Mouse (Mus musculus): Measurements from ENCODE around the gene Lcat. TPM values are rescaled to one million over a fixed set of nuclear protein-coding genes. Genes with fewer than 3 reads are reported as not detected.

Gene Lcat
- 0.83 TPM in 1 of 2 replicates, not detected in the other for total RNA-seq (2015)
- total RNA-seq (2017): 0.12 TPM in 1 of 2 replicates, not detected in the other

DNA sequence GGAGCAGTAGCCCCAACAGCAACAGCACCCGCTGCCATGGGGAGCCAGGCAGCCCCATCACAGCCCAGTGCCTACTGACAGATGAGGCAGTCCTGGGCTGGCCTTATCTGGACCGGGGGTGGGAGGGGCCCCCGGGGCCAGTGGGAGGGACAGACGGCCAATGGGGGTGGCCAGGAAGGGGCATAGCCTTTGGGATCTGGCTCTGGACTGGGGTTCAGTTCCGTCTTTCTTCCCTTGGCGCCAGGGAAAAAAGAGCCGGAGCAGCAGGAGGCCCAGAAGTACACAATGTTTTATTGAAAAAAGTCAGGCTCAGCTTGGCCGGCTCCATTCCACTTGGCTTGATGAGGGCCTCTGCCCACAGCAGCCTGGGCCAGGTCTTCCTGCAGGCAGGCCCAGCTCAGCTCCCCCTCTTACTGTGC is at the start of gene Lcat:
Lcat (minus strand) TSS at position 62 of the 419 bp plus-strand sequence.
- ATAC-seq (replicated peaks; ENCODE audit: poor library complexity): no peak

DNA sequence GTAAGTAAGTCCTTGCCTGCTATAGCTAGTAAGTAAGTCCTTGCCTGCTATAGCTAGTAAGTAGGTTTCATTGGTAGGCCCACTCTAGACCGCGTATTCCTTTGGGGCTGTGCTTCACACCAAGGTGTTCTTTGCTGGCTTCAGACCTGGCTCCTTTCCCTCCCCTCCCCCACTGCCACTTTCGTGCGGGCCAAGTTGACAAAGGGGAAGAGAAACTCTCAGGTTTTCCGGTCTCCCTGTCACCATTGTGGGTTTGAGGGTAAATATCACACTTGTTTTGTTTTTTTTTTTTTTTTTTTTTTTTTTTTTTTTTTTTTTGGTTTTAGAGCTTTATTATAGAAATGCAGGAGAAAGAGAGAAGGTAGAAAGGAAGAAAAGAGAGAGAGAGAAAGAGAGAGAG is 49.3 kb upstream of the Lcat start:
- no peak for ATAC-seq (replicated peaks; ENCODE audit: poor library complexity)

DNA sequence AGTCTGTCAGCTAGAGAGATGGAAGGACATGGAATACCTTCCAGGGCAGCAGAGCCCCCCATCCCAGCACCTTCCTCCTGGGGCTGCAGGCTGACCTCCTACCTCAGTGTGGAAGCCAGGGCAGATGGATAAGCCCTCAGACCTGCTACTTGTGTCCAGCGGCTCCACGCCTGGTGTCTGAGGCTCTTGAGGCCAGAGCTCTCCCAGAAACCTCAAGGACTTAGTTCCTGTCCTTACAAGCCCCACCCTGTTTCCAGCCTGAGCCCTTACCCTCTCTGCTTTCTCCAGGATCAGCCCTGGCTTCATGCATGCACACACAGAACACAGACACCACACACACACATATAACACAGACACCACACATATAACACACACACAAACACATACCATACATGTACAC is 48.4 kb upstream of the Lcat start:
- ATAC-seq (replicated peaks; ENCODE audit: poor library complexity): no peak

DNA sequence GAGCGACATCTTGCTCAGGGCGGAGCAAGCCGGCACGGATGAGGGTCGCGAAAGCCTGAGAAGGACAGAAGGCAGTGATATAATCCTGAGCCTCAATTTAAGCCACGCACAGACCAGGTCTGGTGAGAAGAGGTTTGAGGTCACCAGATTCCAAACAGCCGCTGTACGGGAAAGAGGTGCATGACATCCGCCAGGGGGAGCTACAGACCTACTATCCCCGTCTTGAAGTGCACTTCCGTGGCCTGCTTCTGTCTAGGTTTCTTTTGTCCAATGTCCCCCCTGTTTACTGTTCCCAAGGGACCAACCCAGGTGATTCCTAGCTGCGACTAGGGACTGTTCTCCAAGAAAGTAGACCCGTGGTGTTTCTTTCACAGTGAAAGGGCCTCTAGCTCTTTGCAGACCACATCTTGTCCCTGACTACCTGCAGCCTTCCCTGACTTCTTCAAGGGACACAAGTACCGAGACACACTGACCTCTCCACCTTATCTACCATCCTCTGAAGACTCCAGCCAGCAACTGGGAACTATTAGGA is 47.7 kb upstream of the Lcat start, which contains the start of gene Dus2:
Dus2 (plus strand) TSS at position 482 of the 532 bp plus-strand sequence.
- peak; percentile 98 for ATAC-seq (replicated peaks; ENCODE audit: poor library complexity)

DNA sequence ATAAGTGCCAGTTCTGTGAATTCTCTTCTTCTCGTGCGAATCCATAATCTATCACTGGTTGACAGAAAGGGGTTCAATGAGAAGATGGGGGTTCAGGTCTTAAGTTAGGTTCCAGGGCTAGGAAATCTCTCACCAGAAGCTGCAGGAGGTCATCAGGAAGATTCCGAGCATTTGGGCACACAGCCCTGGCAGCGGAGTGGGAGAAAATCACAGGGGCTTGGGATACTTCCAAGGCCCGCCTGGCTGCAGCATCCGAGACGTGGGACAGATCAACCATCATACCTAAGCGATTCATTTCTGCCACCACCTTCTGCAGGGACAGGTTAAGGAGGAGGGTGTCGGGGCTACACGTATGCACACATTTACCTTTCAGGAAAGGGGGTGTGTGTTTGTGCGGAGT is 45.4 kb upstream of the Lcat start:
- ATAC-seq (replicated peaks; ENCODE audit: poor library complexity): no peak

DNA sequence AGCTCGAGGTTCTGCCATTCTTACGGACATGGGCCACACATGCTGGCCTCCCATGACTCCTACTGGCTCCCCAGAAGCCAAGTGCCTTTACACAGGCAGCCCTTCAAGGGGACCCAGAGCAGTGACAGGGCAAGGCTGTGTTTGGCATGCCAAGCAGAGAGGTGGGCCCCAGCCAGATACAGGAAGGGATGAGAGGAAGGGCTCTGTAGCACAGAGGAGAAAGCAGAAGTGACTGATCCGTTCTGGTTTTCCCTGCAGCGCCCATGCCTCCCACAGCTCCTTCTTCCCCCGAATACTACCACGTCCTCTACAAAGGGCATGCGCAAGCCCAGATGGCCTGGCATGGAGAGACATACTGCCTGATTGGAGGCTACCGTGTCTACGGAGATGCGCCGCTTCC is 40.2 kb upstream of the Lcat start:
- ATAC-seq (replicated peaks; ENCODE audit: poor library complexity): peak; percentile 93

DNA sequence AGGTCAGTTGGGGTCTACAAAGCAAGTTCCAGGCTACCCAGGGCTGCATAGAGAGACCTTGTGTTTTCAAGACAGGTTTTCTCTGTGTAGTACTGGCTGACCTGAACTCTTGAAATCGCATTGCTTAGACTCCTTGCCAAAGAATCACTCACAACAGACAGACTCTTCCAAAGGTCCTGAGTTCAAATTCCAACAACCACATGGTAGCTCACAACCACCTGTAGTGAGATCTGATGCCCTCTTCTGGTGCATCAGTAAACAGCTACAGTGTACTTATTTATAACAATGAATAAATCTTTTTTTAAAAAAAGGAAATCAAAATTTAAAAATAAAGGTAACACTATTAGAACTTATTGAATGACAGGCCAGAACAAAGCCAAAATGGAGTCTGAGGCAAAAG is 38.0 kb upstream of the Lcat start:
- no peak for ATAC-seq (replicated peaks; ENCODE audit: poor library complexity)

DNA sequence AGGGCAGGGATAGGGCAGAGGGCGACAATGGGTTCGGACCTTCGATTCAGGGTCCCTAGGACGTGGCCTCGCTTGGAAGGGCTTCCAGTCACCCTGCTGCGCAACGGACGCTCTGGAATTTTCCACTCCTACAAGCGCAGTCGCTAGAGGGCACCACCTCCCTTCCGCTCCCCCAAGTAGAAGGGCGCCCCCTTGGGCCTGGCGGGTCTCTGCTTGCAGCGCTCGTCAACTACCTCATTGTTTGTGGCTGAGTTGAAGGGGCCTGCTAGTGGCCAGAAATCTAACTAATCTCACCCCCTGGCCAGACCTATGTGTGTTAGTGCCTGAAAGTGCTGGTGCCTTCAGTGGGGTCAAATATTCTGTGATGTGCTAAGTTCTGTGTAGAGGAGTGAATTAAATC is 36.1 kb upstream of the Lcat start, which contains the start of gene Dpep3:
Dpep3 (minus strand) TSS at position 105 of the 400 bp plus-strand sequence.
- ATAC-seq (replicated peaks; ENCODE audit: poor library complexity): no peak

DNA sequence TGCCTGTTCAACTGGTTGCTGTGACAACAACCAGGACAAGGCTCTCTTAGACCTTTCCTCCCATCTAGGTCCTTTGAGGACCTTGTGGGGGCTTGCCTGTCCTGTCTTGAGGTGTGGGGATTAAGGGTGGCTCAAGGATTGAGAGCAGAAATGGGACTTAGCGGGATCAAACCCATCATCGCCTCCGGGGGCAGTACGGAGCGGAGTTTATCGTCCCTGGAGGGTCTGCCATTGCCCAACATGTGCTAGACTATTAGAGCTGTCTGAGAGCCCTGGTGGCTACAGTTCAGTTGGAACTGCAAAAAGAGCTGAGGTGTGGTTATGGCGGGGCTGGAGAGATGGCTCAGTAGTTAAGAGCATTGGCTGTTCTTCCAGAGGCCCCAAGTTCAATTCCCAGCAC is 32.2 kb upstream of the Lcat start:
- peak; percentile 78 for ATAC-seq (replicated peaks; ENCODE audit: poor library complexity)

DNA sequence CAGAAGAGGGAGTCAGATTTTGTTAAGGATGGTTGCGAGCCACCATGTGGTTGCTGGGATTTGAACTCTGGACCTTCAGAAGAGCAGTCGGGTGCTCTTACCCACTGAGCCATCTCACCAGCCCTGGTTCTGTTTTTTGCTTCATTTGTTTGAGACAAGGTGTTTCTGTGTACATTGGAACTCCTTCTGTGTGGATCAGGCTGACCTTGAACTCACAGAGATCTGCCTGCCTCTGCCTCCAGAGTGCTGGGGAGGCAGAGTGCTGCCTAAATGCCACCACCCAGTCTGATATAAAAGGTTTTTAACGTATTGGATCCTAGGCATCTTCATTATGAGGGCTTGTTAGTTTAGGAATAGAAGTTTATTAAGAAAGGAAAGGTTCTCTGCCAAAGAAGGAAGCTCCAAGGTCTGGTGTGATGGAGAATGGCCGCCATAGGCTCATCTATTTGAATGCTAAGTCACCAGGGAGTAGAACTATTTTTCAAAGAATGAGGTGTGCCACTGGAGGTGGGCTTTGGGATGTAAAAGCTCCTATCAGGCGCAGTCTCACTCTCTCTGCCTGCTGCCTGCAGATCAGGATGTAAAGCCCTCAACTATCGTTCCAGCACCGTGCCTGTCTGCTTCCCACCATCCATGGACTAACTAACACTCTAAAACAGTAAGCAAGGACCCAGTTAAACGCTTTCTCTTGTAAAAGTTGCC is 28.0 kb upstream of the Lcat start:
- no peak for ATAC-seq (replicated peaks; ENCODE audit: poor library complexity)

DNA sequence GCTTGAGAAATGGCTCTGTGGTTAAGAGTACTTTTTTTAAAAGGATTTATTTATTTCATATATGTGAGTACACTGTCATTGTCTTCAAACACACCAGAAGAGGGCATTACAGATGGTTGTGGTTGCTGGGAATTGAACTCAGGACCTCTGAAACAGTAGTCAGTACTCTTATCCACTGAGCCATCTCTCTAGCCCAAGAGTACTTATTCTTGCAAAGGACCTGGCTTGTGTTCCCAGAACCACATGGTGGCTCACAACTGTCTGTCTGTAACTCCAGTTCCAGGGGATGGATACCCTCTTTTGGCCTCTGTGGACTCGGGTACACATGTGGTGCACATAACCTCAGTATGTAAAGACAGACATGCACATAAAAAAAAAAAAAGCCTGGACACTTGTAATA is 26.2 kb upstream of the Lcat start:
- ATAC-seq (replicated peaks; ENCODE audit: poor library complexity): no peak

DNA sequence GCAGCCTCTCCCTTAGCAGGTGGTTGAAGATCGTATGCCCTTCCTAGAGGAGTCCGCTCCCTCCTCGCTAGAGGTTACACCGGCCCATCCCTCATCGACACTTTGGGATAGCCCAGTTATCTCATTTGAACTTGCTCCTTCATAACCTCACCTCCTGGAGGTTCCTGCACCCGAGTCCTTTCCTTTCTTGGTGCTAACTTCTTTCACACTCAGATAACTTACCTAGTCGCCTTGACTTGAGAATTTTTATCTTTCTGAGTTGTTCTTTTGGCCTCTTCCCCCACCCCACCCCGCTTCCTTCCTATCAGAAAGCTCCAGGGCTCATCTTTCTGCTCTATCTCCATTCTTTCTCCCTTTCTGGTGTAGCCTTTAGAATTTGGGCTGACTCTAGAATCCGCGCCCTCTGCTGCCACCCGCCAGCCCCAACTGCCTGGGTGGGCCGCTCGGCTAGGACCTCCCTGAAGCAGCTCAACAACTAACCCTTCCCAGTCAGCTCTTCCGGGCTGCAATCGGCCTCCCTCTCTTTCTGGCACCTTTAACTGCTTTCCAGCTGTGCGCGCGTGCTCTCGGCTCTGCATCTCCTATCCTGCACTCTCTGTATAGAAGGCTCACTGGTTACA is 23.6 kb upstream of the Lcat start:
- peak; percentile 71 for ATAC-seq (replicated peaks; ENCODE audit: poor library complexity)

DNA sequence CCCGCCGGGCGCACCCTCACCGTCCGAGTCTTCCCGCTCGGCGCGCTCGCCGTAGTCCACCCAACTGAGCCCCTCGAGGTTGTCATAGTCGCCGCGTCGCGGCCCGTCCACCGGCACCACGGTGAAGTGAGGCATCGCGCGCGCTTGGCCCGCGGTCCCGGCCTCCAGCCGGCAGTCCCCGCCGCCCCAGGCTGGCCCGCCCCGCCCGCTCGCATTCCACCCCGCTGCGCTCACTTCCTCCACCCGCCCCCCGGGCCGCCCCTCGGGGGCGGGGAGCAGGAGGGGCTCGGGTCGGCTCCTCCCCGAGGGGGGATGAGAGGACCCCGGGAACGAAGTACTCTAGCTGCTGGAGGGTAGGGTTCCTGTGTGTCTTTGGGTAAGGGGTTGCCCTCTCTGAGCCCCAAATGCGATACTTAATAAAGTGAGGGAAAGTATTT is 22.7 kb upstream of the Lcat start, which contains the start of gene Slc12a4:
Slc12a4 (minus strand) TSS at position 193 of the 437 bp plus-strand sequence.
- peak; percentile 27 for ATAC-seq (replicated peaks; ENCODE audit: poor library complexity)

DNA sequence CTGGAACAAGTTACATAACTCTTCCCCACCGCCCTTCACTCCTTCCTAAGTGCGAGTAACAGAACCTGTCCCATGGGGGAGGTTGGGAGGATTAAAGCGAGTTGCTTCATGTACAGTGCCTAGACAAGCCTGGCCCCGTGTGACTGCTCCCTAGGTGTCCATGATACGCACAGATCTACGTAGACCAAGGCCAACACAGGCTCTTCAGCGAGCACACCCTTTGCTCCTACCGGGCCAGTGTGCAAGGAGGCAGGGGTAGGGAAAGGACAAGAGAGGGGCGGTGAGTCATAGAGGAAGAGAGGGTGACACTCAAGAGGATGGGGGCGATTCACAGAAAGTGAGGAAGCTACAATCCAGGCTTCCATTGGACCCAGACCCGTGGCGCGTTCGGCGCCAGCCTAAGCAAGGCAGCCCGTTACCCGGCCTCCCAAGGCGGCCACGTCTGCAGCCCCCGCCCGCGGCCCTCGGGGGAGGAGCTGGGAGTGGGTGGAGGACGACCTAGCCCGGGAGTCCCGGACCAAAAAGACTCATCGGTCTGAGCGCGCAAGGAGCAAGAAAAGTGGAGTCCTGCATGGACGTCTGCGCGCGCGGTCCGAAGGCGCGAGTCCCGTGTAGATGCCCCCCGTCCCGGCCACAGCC is 22.2 kb upstream of the Lcat start:
- ATAC-seq (replicated peaks; ENCODE audit: poor library complexity): peak; percentile 15

DNA sequence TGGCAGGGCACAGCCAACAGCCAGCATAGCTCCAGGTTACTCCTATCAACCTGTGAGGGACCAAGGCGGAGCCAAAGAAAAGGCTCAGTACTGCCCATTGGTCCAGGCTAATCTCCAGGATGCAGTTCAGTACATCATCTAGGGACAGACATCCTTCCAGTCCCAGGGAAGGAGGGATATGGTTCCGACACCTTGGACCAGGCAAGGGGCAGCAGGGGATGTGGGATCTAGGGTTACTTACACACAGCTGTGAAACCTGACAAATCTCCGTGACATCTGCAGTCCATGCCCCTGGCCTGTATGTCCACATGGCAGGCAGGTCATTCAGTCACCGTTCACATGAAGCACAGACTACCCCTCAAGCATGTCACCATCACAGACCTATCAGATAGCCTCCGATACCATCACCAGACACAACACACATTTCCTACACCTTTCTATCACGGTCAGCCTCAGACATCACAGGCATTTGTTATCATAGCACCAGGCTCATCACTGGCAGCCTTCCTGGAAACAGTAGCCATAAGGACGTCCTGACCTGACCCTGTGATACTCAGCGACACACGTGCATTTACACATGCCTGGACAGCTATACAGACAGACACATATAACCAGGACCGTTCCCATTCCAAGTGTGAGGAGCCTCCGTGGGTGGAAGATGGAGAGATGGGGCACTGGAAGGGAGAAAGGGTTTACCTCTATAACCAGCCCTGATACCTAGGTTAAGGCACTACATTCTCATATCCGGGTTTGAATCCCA is 21.5 kb upstream of the Lcat start:
- ATAC-seq (replicated peaks; ENCODE audit: poor library complexity): no peak

DNA sequence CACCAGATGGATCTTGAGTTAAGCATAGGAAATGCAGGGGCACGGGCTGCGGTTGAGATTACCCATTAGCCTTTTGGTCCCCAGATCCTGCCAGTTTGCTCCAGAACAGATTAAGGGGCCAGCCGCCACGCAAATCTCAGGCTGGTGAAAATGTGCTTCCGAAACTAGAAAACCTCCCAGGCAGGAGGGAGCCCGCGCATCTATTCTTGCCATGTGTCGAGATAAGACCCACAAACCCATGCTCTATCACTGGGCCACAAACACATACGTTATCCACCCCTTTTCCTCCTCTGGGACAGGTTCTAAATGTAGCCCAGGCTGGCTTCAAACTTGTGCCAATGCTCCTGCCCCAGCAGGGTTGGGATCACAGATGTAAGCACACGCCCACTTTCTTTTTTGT is 18.4 kb upstream of the Lcat start:
- ATAC-seq (replicated peaks; ENCODE audit: poor library complexity): peak; percentile 59

DNA sequence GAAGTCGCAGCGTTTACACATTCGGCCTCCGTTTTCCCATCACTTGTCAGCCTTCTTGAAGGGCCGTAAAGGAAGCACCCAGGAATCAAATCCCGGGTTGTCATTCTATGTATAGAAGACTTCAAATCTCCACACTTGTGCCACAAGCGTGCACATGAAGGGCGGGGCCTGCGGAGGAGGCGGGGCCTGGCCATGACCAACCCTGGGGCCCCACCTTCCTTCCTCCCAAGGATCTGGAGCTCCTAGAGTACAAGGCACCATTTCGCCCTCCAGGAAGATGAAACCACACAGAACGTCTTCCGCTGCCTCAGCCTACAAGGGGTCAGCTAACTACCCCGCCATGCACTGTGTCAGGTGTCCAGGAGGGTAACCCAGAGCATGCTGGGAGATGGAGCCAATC is 17.9 kb upstream of the Lcat start:
- peak; percentile 9 for ATAC-seq (replicated peaks; ENCODE audit: poor library complexity)

DNA sequence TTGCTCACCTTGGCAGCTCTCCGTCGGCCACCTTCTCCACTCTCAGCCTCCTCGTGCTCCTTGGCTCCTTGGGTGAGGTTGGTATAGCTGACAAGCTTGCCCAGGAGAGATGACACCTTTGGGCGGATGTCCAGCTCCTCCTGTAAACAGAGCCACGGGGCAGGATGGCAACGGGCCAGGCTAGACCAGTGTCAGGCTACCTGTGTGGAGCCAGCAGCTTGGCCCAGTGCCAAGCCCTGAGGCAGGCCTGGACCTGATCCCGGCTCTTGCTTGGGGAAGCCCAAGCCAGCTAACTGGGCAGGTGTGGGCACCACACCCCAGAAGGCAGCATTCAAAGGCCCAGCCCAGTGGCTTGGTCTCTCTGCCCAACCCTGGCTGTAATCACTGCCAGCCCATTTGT is 16.2 kb upstream of the Lcat start:
- ATAC-seq (replicated peaks; ENCODE audit: poor library complexity): no peak

DNA sequence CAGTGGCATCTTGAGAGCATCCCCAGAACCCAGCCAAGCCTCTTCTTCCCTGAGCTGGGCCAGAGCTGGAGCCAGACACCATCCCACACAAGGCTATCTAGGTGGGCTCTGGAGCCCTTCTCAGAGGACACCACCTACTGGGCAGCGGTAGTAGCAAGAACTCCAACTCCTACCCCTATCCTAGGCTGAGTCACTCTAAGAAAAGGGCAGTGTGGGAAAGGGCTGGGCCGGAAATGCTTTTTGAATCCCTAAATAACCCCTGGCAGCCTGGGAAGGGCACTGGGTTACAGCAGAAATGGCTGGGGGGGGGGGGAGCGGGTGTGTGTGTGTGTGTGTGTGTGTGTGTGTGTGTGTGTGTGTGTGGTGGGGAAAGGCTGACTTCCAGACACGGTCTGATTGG is 14.6 kb upstream of the Lcat start:
- ATAC-seq (replicated peaks; ENCODE audit: poor library complexity): no peak

DNA sequence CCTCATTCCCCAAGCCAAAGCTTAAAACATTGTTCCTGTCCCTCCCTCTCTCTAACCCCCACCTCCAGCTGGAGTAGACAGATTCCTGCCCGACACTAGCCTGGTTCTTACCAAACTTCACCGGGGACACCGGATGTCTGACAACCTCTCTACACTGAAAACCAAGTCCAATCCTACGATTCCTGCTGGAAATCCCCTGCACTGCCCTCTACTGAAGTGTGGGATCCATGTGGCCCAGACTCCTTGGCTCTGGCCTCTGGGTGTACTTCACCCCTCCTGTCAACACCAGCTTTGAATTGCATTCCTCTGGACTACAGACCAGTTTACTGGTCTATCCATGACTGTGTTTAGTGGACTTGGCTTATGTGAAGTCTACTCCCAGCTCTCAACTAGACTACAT is 13.4 kb upstream of the Lcat start:
- ATAC-seq (replicated peaks; ENCODE audit: poor library complexity): no peak

All from megakaryocyte progenitor cell, adult 5-6 weeks (primary cell).